Mouse (Mus musculus) cerebellum, adult 11 months (tissue): ENCODE results near the gene Cbx8.

Experiments
- DNase-seq: peaks from one replicate; pipeline ENCODE4 v3.0.0; 2022

The Cbx8 gene

DNA sequence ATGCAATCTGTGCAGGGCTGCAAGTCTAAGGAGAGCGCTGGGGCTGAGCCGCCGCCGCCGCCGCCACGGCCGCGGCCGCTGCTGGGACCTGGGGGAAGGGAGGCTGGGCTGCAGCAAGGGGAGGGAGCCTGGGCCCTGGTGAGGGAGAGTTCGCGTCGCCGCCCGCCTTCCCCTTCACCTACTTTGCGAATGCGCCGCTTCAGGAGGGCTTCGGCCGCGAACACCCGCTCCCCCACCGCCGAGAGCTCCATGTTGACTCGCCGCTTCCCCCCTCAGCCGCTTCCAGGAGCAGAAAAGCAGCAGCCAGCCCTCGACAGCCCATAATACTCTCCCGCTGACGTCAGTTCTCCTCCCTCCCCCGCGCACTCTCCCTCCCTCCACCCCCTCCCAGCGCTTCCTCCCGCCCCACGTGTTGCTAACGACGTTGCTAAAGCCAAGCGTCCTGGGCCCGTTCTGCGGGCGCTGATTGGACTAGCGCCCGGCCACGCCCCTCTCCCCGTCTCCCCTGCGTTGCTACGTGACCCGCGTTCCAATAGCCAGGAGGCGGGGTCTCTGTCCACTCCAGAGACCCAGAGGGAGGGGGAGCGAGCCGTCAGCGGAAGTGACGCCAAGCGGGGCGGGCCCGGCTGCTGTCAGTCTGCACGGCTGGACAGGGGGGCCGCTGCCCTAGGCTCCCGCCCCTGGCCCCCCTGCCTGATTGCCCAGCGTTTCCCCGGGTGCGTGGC lies at the start of gene Cbx8:
TSS of gene Cbx8 (minus strand) at position 370 of the 725 bp plus-strand sequence.
- DNase-seq, result peak; percentile 100

DNA sequence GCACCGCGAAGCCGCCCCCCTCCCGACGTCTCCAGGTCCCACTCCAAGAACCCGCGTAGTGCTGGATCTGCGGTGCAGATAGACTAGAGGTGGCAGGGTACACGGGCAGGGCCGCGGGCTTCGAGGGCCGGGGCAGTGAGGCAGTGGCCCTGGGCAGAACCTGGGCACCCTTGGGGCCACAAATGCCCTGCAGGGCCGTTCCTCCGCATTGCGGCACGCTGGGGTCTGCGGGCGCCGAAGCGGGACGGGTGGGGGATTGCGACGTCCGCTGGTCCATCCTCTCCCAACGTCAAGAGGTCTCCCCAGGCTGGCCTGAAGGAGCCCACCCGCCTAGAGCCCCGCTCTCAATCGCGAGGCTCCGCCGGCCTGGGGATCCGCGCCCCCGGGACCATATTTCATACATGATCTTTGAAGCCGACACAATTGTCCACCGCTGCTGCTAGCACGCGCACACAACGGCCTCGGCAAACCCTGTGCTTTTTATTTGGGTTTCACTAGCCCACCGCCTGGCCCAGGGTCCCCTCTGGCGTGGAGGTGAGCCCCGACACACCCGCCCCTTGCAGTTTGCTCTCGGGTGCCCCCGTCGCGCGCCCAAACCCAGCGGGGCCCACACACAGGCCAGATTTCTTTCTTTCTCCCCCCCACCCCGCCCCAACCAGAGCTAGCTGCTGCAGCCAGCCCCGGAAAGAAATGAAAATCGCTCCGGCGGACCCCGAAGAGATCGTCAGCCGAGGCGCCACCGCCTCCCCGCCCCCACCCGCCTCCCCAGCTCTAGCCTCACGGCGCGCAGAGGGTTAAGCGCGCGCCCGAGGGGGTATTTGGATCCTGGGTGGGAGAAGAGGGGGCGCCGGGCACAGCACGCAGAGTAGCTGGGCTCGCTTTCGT lies 49.5 kb upstream of the Cbx8 start:
- peak; percentile 29 for DNase-seq

DNA sequence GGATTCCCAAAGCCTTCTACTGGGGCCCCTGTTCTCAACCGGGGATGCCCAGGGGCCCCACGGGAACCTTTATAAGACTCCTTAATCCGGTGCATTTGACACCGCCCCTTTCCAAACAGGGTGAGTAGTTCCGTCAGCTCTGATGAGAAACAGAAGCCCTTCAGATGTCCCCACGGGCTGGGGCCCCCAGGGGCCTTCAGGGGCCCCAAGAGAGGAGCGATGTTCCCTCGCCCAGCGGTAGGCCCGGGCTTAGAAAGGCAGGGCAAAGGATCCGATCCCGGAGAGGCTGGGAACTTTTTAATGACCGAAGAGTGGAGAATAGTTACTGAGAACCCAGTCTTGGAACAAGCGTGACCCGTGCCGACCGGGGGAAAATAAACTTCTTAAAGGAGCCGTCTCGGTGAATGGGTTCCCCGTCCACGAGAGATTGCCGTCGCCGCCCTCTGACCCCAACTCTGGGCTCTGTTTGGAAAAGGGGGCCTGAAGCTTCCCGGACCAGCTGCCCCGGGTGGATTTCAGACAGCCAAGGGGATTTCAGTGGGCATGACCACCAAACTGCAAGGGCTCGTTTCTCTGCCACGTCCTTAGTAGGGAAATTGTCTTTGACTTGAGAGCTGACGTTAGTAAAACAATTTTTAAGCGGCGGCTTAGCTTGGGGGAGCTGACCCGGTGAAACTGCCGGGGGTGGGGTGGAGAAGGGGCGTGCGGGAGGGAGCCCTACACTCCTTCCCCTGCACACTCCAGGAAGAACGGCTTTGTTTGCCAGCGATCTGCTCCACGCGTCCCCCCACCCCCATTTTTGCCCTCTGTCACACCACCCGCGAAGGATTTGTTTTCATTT lies 48.7 kb upstream of the Cbx8 start:
- DNase-seq, result peak; percentile 20

DNA sequence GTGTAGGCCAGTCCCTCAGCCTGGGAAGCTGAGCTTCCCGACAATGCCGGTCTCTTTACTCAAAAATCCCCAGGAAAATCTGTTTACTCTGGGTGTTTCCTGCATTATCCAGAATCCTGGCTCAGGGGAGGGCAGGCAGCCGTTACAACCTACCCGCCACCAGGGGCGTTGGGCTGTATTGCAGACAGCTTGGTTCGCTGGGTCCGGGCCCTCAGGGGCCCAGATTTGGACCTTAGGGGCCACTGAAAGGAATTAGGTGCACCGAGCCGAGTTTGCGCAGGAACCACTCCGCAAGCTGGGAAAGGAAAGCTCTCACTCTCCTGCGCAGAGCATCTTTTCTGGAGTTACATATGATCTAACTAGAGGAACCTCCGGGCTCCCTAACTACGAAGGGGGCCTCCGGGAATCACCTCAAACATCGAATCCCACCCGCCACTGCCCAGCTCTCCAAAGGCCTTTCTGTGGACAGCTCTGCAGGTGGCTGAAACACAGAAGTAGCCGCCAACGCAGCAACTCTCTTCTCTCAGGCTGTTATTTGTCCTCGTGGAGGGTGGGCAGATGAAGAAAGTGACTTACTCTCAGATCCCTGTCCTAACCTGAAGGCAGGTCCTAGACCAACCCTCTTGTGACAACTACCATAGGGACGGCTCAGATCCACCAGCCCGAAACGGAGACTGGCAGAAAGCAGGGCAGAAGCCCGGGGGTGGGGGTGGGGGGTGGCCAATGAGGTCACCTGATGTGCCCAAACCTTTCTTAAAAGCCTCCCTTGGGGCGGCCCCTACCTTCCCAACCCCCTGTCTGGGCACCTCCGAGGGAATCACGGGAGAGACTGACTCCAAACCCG lies 47.8 kb upstream of the Cbx8 start:
- peak; percentile 27 for DNase-seq

DNA sequence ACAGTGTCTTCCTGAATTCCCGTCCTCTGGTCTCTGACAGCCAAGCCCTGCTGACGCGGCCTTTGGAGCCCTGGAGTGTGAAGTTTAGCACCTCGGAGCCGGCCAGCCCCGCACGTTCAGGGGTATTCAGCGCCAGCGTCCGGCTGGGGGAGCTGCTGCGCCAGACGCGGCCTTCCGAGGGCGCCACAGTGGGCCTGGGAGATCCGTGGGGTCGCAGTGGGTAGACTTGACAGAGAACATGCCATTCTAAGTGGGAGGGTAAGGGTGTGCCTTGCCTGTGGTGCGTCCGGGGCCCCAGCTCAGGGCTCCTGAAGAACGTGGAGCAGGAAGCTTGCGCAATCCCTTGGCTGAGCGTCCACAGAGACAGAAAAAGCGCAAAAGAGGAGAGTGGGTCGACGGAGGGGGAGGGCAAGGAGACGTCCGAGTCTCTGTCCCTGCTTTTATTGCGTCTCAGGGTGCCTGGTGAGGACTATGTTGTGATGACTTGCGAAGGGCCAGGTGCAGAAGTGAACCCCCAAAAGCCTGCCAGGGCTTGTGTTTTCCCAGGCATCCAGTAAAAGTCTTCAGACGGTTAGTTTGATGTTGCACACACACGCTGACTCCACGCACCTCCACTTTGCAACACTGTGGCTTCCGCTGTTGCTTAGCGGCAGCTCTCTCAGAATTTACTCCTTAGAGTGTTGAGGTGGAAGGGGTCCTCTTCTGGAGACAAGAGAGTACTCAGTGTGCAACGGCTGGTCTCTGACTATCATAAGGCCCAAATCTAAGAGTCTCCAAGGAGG lies 46.7 kb upstream of the Cbx8 start:
- peak; percentile 26 for DNase-seq

DNA sequence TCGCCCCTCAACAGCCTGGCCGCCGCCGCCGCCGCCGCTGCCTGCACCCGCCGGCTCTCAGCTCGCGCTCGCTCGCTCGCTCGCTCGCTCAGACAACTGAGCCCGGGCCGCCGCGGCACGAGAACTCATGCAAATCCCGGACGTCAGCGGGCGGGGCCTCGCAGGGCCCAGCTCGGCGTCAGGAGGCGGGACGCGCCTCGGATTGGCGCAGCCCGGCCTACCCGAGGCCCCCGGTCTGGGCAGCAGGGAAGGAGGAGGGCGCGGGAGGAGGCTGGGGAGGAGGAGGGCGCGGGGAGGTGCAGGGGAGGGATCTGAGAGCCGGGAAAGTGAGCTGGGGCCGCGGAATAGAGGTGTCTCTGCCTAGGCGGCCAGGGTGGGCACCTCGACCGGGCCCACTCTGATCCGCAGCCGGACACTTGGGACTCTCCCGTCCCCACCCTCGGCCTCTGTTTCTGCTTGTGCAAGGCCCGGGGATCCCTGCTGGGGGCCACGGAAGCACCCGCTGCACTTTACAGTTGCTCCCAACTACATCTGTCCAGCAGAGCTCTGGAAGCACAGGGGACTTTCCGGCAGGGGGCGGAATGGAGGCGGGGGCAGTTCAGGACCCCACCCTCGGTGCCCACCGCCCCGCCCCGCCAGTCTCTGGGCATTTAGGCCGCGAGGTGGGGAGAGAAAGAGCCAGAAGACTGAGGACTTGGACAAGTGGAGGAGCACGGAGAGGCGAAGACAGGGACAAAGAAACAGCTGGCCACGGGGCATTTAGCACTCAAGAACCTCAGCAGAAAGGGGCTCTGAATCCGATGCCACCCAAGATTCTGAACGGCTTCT lies 45.6 kb upstream of the Cbx8 start, which contains the start of gene Cbx4:
TSS of gene Cbx4 (minus strand) at position 78 of the 828 bp plus-strand sequence.
- DNase-seq, result peak; percentile 84

DNA sequence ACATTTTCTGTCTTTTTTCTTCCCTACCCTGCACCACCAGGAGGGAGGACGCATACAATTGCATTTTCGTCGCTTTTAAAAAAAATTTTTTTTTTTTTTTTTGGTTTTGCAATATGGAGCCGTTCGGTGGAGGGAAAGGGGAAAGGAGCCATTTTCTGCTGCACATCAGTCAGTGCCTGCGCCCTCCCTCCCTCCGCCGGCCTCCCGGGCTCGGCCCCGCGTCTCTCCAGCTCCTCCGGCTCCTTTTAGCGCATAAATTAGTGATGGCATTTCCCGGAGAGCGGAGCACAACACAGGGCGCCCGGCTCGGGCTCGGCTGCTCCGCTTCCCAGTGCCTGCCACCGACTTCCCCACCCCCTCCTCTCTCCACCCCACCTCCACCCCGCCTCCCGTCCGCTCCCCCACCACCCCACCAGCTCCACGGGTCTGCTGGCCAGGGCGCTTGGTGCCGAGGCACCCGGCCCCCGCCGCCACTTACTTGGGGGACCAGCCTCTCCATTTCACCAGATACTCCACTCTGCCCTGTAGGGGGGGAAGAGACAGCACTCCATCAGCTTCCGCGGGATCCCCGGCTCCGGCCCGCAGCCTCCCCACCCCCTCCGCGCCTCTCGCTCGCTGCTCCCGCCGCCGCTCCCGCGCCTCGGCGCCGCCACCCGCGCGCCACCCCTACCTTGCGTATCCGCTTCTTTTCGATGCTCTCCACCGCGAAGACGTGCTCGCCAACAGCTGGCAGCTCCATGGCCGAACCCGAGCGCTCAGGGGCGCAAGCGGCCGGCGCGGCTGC lies 44.7 kb upstream of the Cbx8 start:
- DNase-seq, result peak; percentile 63

DNA sequence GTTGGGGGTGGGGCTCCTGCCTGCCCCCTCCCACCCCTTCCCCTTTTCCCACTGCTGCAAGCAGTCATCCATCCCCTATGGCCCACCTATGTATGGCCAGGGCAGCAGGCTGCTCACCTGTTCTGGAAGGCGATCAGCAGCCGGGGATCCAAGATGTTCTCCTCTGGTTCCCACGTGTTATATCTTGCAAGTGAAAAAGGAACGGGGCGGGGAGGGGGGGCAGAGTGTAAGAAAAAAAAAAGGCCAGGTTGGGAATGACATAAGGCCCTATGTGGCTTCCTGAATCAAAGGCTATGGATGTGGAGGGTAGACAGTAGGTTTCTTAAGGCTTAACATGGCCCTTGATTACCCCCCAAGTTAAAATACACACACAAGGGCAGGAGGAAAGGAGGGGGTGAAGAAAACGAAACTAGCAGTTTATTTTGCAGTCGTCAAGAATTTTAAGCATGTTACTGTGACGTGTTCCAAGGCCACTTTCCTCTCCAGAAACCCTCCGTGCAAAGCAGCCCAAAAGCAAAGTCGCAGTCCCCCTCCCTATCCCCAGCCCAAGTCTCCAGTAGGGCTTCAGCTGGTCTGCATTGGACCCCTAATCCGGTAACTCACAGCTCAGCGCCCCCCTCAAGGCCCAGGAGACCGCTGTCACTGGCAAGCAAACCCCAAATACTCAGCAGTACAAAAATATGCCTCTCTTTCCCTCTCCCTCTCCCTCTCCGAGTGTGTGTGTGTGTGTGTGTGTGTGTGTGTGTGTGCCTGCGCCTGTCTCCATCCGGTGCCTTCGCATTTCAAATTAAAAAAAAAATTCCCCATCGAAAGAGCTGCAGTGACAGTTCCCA lies 43.9 kb upstream of the Cbx8 start:
- peak; percentile 36 for DNase-seq

DNA sequence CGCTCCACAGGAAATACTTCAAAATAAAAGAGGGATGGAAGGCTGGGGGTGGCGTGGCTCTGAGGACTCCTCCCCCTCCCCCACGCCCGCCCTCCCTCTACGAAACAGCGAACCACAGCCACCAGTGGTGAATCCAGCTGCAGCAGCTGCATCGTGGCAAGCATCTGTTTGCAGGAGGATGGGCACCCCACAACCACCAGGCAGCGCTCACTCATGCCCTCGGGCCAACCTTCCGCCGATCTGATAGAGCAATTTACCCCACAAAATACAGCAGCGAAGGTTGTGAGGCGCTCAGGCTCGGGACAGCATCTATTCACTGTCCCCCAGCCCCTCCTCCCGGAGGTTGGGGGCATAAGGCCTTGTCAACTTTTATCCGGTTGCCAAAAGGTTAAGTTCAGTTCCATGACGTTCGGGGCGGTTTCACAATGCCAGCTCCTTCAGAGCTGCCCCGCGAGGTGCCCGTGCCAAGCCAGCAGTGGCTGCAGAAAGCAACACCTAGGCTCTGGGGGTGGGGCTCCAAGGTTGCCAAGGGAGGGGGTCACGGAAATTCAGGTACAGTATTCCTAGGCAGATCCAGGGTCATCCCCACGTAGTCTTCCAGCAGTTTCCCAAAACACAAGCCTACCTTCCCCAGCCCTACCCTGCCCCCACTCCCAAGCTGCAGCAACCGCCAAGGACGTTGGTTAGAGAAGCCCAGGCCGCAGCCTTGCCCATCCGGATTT lies 43.1 kb upstream of the Cbx8 start:
- DNase-seq, result peak; percentile 49

DNA sequence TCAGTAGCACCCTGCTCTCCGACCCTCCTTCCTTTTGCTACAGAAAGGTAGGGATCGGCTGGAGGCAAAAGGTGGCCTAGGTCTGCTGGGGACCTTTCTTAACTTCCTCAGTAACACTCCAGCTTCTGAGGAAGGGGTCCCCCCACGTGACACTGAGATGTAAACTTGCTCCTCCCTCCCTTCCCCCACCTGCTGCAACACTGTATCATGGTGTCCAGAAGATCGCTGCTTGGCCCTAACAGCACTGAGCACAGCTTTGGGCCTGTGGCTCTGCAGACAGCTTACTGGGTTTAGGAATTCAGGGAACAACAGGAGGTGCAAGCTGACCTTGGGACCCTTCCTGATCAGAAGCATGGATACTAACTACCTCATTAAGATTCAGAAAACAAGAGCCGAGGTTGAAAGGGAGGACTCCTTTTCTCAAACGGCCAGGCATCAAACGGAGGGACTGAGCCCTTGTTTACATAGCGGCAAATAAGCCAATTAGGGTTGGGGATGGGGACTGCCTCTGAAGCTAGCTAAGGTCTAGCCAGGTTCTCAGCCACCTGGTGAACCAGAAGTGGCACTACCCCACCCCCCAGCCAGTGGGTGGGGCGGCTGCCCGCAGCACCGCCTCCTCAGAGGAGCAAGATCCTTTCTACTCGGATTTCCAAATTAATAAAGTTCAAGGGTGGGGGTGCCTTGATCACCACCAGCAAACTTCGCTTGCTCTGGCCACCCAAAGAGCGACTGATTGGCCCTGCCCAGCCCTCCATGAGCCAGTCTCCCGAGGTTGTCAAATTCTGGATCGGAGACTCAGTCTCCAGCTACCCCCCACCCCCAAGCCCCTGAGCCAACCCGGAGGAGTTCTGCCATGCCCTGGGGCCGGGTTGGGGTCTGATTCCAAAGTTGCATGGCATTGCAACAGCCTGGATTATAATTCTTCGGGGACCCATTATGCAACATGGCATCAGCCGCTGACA lies 42.1 kb upstream of the Cbx8 start:
- peak; percentile 20 for DNase-seq

DNA sequence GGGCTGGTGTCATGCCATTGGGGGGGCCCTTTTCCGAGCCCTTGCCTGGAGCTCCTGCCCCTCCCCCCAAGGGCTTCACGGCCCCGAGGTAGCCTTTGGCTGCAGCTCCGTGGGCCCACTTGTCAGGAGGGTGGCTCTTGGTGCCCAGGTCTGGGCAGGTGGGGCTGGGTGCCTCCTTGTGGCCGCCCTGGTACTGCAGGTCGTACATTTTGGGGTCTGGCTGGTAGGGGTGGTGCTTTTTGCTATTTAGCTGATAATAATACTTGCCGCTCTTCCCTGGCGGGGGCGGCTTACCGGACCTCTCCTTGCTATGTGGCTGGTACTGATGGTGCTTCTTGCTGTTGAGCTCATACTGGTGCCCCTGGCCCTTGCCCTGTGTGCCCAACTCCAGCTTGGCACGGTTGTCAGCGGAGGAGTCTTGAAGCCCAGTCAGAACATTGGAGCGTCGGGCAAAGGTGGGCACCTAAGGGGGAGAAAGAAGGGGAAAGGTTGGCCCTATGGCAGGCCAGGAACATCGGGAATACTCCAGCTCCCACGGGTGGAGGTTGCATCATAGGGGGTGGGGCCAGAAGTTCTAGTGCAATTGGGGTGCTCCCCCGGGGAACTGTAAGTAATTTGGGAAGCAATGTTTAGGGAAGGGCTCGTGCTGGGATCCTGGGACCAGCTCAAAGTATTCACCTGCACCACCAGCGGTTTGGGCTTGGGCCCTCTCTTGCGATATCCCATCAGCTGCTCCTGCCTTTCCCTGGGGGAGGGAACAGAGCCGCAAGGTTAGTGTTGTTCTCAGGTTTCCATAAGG lies 41.3 kb upstream of the Cbx8 start:
- peak; percentile 51 for DNase-seq

DNA sequence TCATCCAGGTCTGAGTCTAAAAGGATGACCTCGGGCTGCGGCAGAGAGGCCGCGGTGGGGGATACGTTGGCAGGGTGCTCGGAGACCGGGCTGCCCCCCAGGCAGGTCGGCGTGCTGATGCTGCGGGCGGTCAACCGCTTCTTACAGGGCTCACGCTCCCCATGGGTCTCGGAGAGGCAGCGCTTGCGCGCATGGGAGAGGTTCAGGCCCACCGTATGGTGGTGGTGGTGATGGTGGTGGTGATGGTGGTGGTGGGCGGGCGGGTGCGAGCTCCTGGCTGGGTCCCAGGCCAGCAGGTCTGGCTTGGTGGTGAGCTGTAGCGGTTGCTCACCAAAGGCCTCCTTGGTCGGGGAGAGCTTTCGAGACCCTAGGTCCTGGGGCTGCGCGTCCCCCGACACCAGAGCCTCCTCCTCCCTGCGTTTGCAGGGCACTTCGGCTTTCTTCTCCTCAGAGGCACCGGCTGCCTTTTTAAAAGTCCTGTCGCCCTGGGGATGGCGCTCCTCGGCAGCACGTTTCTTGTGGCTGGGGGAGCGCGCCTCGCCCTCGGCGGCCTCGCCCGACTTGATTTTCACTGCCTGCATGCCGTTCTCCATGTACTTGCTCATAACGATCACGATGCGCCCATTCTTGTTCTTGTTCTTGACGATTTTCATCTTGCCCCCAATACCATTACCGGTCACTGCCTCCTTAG lies 40.5 kb upstream of the Cbx8 start:
- peak; percentile 22 for DNase-seq

DNA sequence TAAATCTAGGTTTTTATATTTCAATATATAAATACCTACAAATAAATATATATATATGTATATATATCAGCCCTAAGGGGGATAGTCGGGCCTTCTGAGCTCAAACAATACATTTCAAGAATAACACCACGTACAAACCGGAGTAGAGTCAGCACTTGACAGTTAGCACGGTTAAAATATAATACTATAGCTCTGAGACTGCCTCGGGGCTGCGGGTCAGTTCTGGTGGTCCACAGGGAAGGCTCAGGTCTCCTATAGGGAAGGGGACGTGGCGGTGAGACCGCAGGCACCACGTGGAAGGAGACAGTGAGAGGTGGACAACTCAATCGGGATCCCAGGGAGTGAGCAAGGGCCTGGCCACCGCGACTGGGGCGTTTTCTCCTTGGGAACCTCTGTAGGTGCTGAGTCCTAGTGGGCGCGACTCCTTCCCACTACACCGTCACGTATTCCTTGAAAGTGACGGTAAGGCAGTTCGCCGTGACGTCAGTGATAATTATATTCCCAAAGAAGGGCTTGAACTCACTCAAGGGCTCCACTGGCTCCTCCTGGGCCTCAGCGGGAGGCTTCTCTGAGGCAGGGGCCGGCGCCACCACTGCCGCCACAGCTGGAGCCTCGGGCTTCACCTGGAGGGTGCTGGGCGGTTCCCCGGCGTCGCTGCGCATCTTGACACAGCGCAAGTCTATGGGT lies 39.8 kb upstream of the Cbx8 start:
- no peak for DNase-seq

DNA sequence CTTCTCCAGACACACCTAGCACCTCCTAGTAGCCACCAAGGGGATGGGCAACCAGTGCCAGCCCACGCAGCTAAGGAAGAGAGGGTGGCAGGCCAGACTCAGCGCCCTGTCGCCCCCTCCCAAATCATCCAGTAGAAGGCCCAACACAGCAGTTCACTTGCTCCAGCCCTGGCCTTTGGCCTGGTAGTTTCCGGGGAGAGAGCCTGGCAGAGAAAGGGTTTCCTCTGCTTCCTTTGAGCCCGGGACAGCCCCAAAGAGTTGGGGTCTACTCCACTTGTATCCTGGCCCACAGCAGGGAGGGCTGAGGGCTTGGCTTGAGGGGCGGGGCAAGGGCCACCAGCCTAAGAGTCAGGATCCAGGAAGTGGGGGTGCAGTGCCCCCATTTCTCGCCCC lies 38.7 kb upstream of the Cbx8 start:
- no peak for DNase-seq
